Mouse (Mus musculus) MEL (cell line): Measurements from ENCODE around the gene Coasy. TPM values are rescaled to one million over a fixed set of nuclear protein-coding genes. Genes with fewer than 3 reads are reported as not detected.

Experiments used
- DNase-seq: peaks from one replicate; pipeline ENCODE4 v3.0.0; 2011; ENCODE audit warnings: low read depth, low spot score
- H3K27ac ChIP-seq: 2 replicates; pipeline ENCODE4 v1.5.1; 2012; ENCODE audit warnings: low read depth, mild to moderate bottlenecking, control low read depth, low read length, moderate library complexity; ENCODE audit not compliant: control insufficient read depth
- H3K27me3 ChIP-seq, 2 experiments: fragments of 150-350 bp in 1 of 2; sonication (generic) in 1 of 2; 2 replicates each; pipeline ENCODE4 v1.6.1; 2012; ENCODE audit warnings: low read length in 2 of 2, mild to moderate bottlenecking in 2 of 2, improper control_type of control experiment in 1 of 2, moderate library complexity in 1 of 2; ENCODE audit not compliant: insufficient read depth in 2 of 2, control insufficient read depth in 1 of 2
- H3K36me3 ChIP-seq, 2 experiments: 2 replicates each; pipeline ENCODE4 v1.6.1; 2012 to 2014; ENCODE audit warnings: low read length in 2 of 2, improper control_type of control experiment in 1 of 2, inconsistent platforms in 1 of 2, mild to moderate bottlenecking in 1 of 2; ENCODE audit not compliant: insufficient read depth in 2 of 2, control insufficient read depth in 1 of 2
- H3K4me1 ChIP-seq, 2 experiments: fragments of 150-350 bp in 1 of 2; sonication (generic) in 1 of 2; 2 replicates each; pipeline ENCODE4 v1.6.1; 2012; ENCODE audit warnings: low read length in 2 of 2, improper control_type of control experiment in 1 of 2, mild to moderate bottlenecking in 1 of 2; ENCODE audit not compliant: insufficient read depth in 2 of 2, control insufficient read depth in 1 of 2
- H3K4me3 ChIP-seq, 2 experiments: fragments of 150-350 bp in 1 of 2; sonication (generic) in 1 of 2; 2 replicates each; pipeline ENCODE4 v1.5.1; 2012; ENCODE audit warnings: low read depth in 2 of 2, low read length in 2 of 2, mild to moderate bottlenecking in 2 of 2, moderate library complexity in 2 of 2, control low read depth in 1 of 2, improper control_type of control experiment in 1 of 2; ENCODE audit not compliant: control insufficient read depth in 1 of 2, insufficient read depth in 1 of 2
- H3K79me2 ChIP-seq: 2 replicates; pipeline ENCODE4 v1.6.1; 2012; ENCODE audit warnings: mild to moderate bottlenecking, low read length, moderate library complexity; ENCODE audit not compliant: control insufficient read depth, poor library complexity, insufficient read depth
- H3K9ac ChIP-seq: 2 replicates; pipeline ENCODE4 v1.6.1; 2012; ENCODE audit warnings: low read depth, mild to moderate bottlenecking, control low read depth, low read length, moderate library complexity; ENCODE audit not compliant: control insufficient read depth, poor library complexity, severe bottlenecking
- H3K9me3 ChIP-seq: fragments of 150-350 bp; sonication (generic); replicated peaks from 2 replicates; pipeline ENCODE4 v1.6.1; 2012; ENCODE audit warnings: mild to moderate bottlenecking, low read length, improper control_type of control experiment, moderate library complexity; ENCODE audit not compliant: insufficient read depth
- CHD1 ChIP-seq: IDR thresholded peaks from 2 replicates; pipeline ENCODE4 v1.6.1; 2012; ENCODE audit warnings: low read depth, mild to moderate bottlenecking, inconsistent platforms, low read length, improper control_type of control experiment
- CHD2 ChIP-seq: IDR thresholded peaks from 2 replicates; pipeline ENCODE4 v1.6.1; 2011; ENCODE audit warnings: low read length, improper control_type of control experiment
- EP300 ChIP-seq, 2 experiments: IDR thresholded peaks; 2 replicates each; pipeline ENCODE4 v1.6.1; 2011; ENCODE audit warnings: improper control_type of control experiment in 2 of 2, low read length in 2 of 2, low read depth in 1 of 2, mild to moderate bottlenecking in 1 of 2
- ETS1 ChIP-seq: IDR thresholded peaks from 2 replicates; pipeline ENCODE4 v1.6.1; 2012; ENCODE audit warnings: low read depth, mild to moderate bottlenecking, inconsistent platforms, low read length, improper control_type of control experiment, moderate library complexity
- GATA1 ChIP-seq: IDR thresholded peaks from 2 replicates; pipeline ENCODE4 v1.6.1; 2011; ENCODE audit warnings: low read depth, low read length, improper control_type of control experiment
- JUND ChIP-seq: IDR thresholded peaks from 2 replicates; pipeline ENCODE4 v1.6.1; 2011; ENCODE audit warnings: low read depth, mild to moderate bottlenecking, improper control_type of control experiment, low read length
- MAFK ChIP-seq: IDR thresholded peaks from 2 replicates; pipeline ENCODE4 v1.6.1; 2011; ENCODE audit warnings: low read depth, mild to moderate bottlenecking, low read length, improper control_type of control experiment, borderline replicate concordance
- MAX ChIP-seq: IDR thresholded peaks from 2 replicates; pipeline ENCODE4 v1.6.1; 2011; ENCODE audit warnings: low read length, improper control_type of control experiment
- MEF2A ChIP-seq: IDR thresholded peaks from 2 replicates; pipeline ENCODE4 v1.6.1; 2014; ENCODE audit warnings: low read depth, mild to moderate bottlenecking, inconsistent platforms, low read length, improper control_type of control experiment; ENCODE audit not compliant: poor library complexity, insufficient replicate concordance, severe bottlenecking; ENCODE audit errors: extremely low read depth
- MXI1 ChIP-seq: IDR thresholded peaks from 2 replicates; pipeline ENCODE4 v1.6.1; 2011; ENCODE audit warnings: mild to moderate bottlenecking, low read depth, low read length, improper control_type of control experiment
- NRF1 ChIP-seq: IDR thresholded peaks from 2 replicates; pipeline ENCODE4 v1.6.1; 2014; ENCODE audit warnings: low read depth, mild to moderate bottlenecking, inconsistent platforms, low read length, improper control_type of control experiment, moderate library complexity; ENCODE audit not compliant: poor library complexity, insufficient read depth, severe bottlenecking
- POLR2AphosphoS5 ChIP-seq: IDR thresholded peaks from 2 replicates; pipeline ENCODE4 v1.6.1; 2012; ENCODE audit warnings: low read depth, borderline replicate concordance, mild to moderate bottlenecking, inconsistent platforms, low read length, moderate library complexity, mixed read lengths
- RAD21 ChIP-seq: IDR thresholded peaks from 2 replicates; pipeline ENCODE4 v1.6.1; 2011; ENCODE audit warnings: mild to moderate bottlenecking, low read depth, low read length, improper control_type of control experiment
- RCOR1 ChIP-seq: IDR thresholded peaks from 2 replicates; pipeline ENCODE4 v1.6.1; 2012; ENCODE audit warnings: low read depth, mild to moderate bottlenecking, inconsistent platforms, low read length, improper control_type of control experiment
- SIN3A ChIP-seq: IDR thresholded peaks from 2 replicates; pipeline ENCODE4 v1.6.1; 2012; ENCODE audit warnings: low read length, improper control_type of control experiment, inconsistent platforms
- SMC3 ChIP-seq: IDR thresholded peaks from 2 replicates; pipeline ENCODE4 v1.6.1; 2011; ENCODE audit warnings: low read depth, low read length, improper control_type of control experiment
- TAL1 ChIP-seq: IDR thresholded peaks from 2 replicates; pipeline ENCODE4 v1.6.1; 2012; ENCODE audit warnings: mild to moderate bottlenecking, inconsistent platforms, low read length, moderate library complexity, mixed read lengths
- TBP ChIP-seq: IDR thresholded peaks from 2 replicates; pipeline ENCODE4 v1.8.0; 2011; ENCODE audit warnings: low read depth, low read length, improper control_type of control experiment
- TCF12 ChIP-seq: IDR thresholded peaks from 2 replicates; pipeline ENCODE4 v1.6.1; 2014; ENCODE audit warnings: low read depth, mild to moderate bottlenecking, inconsistent platforms, low read length, improper control_type of control experiment, moderate library complexity
- UBTF ChIP-seq: IDR thresholded peaks from 2 replicates; pipeline ENCODE4 v1.6.1; 2012; ENCODE audit warnings: low read depth, mild to moderate bottlenecking, inconsistent platforms, low read length, improper control_type of control experiment, moderate library complexity, borderline replicate concordance; ENCODE audit not compliant: insufficient read depth
- USF1 ChIP-seq: IDR thresholded peaks from 2 replicates; pipeline ENCODE4 v1.6.1; 2014; ENCODE audit warnings: low read depth, mild to moderate bottlenecking, inconsistent platforms, low read length, improper control_type of control experiment, moderate library complexity
- ZC3H11A ChIP-seq: IDR thresholded peaks from 2 replicates; pipeline ENCODE4 v1.6.1; 2012; ENCODE audit warnings: low read depth, mild to moderate bottlenecking, inconsistent platforms, low read length, improper control_type of control experiment
- polyA plus RNA-seq, 2 experiments: library from polyadenylated mRNA; stranded (reverse) in 1 of 2; unstranded in 1 of 2; fragments of >175 nt in 1 of 2; fragments of >200 nt in 1 of 2; gene quantifications; 2 replicates each; pipeline versions ENCODE4 v1.2.1 to v1.2.4; 2012; ENCODE audit warnings: low replicate concordance in 2 of 2, low read depth in 1 of 2; ENCODE audit not compliant: insufficient read length in 2 of 2, insufficient read depth in 1 of 2, missing spikeins in 1 of 2
- total RNA-seq: library from RNA; depleted of rRNA; stranded (reverse); fragments of 300-350 nt; gene quantifications from 2 replicates; pipeline ENCODE4 v1.2.3, GENCODE M21; 2012

Coasy gene
- total and polyA plus RNA-seq, 3 experiments, result 34.8 to 44.2 TPM; not detected in 1

DNA sequence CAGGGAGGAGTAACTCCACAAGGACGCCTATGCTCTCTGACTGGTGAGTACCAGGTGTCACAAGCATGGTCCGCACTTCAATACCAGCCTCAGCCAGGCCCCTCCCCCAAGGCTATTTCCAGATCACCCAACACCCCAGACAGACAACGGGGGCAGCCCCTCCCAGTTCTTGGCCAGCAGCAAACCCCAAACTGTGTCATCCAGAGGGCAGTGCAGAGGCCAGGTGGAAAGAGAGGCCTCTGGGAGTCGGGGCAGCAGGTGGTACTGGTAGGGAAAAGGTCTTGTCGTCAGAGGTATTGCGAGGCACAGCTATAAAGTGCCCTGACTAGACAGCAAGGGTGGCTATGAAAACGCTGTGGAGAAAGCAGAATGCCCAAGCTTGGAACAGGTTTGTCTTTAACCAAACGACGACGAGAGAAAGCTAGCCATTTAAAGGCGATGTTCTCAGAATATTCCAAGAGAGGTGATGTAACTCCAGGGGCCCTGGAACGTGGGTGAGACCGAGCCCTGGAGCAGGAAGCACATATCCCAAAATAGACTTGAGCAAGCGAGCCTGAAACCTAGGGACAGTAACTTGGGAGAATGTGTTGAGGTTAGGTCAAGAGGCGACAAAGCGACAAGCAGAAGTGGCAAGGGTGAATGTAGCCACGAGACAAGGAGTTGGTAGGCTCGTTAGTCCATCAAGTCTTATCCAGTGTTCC, 47.8 kb downstream of the Coasy start:
- Histone ChIP-seq H3K36me3 (peaks cover 3 to 7% of the 10 kb centered on the region in 2 experiments; a peak in 3 of 4 replicates), H3K4me3 (no peak overlapping the region), H3K9ac (no peak overlapping the region)

GRCm38 (mm10) chr11:101131187-101131586, 48.8 kb downstream of the Coasy start:
- Histone ChIP-seq H3K4me1 (peaks cover 3 to 13% of the 10 kb centered on the region in 2 experiments; a peak in 3 of 4 replicates), H3K36me3 (peaks cover 3 to 7% of the 10 kb centered on the region in 2 experiments; a peak in 3 of 4 replicates), H3K79me2 (no peaks in the 10 kb centered on the region), H3K4me3 (no peak overlapping the region), H3K9ac (no peak overlapping the region), H3K27ac (no peak overlapping the region), H3K27me3 (no peaks in the 10 kb centered on the region), H3K9me3 (no peaks in the 10 kb centered on the region)
- peak; percentile 62 for DNase-seq
- TF ChIP-seq GATA1 (peak; percentile 60), RAD21 (no peak), SMC3 (no peak), MEF2A (peak; percentile 93), JUND (no peak), POLR2AphosphoS5 (no peak), EP300 (IDR thresholded peaks at IDR 0.05; ENCODE audit: low read depth in 1 of 2, low read length in 2 of 2) (0 out of 4 replicates have a peak, but pooled peaks of 1 of the 2 experiments have one; percentile 13), UBTF (no peak), TAL1 (peak; percentile 78), MAFK (peak; percentile 30; the same call in 1 of the 2 replicates), TBP (no peak), MXI1 (no peak), SIN3A (0 out of 2 replicates have a peak, but pooled peaks have one; percentile 17), CHD2 (no peak), RCOR1 (no peak), CHD1 (no peak), TCF12 (peak; percentile 56), ETS1 (peak; percentile 82), NRF1 (no peak), MAX (no peak), ZC3H11A (no peak), USF1 (no peak)

More for the DNA sequence above, 47.8 kb downstream of the Coasy start:
- no peaks in the 10 kb centered on the region for H3K79me2 ChIP-seq
- H3K27ac ChIP-seq, result no peak overlapping the region
- no peaks in the 10 kb centered on the region for H3K27me3 ChIP-seq
- TF ChIP-seq ZC3H11A, result no peak
- TF ChIP-seq MXI1, result no peak
- no peaks in the 10 kb centered on the region for H3K9me3 ChIP-seq
- H3K4me1 ChIP-seq, result peaks cover 3 to 13% of the 10 kb centered on the region in 2 experiments; a peak in 3 of 4 replicates
- DNase-seq, result no peak
